Mouse (Mus musculus) left cerebral cortex, postnatal 14 days (tissue): Measurements from ENCODE around the gene Slfn9. TPM values are rescaled to one million over a fixed set of nuclear protein-coding genes. Genes with fewer than 3 reads are reported as not detected.
"Not testable (repeated sequence)": the region's sequence is repeated elsewhere in the genome, so short reads cannot be mapped to it uniquely, and the experiment has no call there.

Experiments used
- DNase-seq, 2 experiments: peaks; one replicate each; pipeline ENCODE4 v3.0.0; 2021 to 2022; ENCODE audit warnings: low spot score in 2 of 2, mixed read lengths in 1 of 2
- intact Hi-C: fragments of 180-260 bp; cut with DNase I; formaldehyde crosslinking; loops from one replicate; pipeline ENCODE4 v1.15.1; 2025
- total RNA-seq, 2 experiments: library from RNA; stranded (reverse); gene quantifications; 2 replicates each; pipeline ENCODE4 v1.2.3; 2021

Gene Slfn9
- total RNA-seq, 2 experiments from 2014 or later: 0.42 to 0.63 TPM

GRCm38 (mm10) chr11:82961743-82962142 lies 29.9 kb downstream of the Slfn9 start:
- intact Hi-C loops: no loop called here
- DNase-seq: no peak

GRCm38 (mm10) chr11:82959613-82960012 lies 32.0 kb downstream of the Slfn9 start:
- DNase-seq: peak; percentile 25 to 33
- intact Hi-C loops: no loop called here

- intact Hi-C loops: no loop called here
- no peak for DNase-seq
These were observed 34.7 kb downstream of the Slfn9 start for GRCm38 (mm10) chr11:82956925-82957324.

- intact Hi-C loops: no loop called here
- DNase-seq: no peak
These were observed 37.0 kb downstream of the Slfn9 start for GRCm38 (mm10) chr11:82954631-82955030.

- intact Hi-C loops: no loop called here
- DNase-seq: no peak
These were observed 38.8 kb downstream of the Slfn9 start for GRCm38 (mm10) chr11:82952612-82953542.

GRCm38 (mm10) chr11:82951865-82952611 lies 39.6 kb downstream of the Slfn9 start:
- DNase-seq: no peak
- intact Hi-C loops: no loop called here

GRCm38 (mm10) chr11:82950736-82951481 lies 40.7 kb downstream of the Slfn9 start, which contains the start of gene Slfn5:
Slfn5 (plus strand) TSS chr11:82951349.
- intact Hi-C loops: no loop called here
- DNase-seq: no peak

GRCm38 (mm10) chr11:82949036-82949435 lies 42.6 kb downstream of the Slfn9 start:
- intact Hi-C loops: no loop called here
- no peak for DNase-seq

- DNase-seq: no peak
- intact Hi-C loops: no loop called here
These were observed 44.2 kb downstream of the Slfn9 start for GRCm38 (mm10) chr11:82947457-82947856.

- DNase-seq: no peak
- intact Hi-C loops: no loop called here
These were observed 46.0 kb downstream of the Slfn9 start for GRCm38 (mm10) chr11:82945636-82946035.

- intact Hi-C loops: no loop called here
- DNase-seq: no peak
These were observed 48.3 kb downstream of the Slfn9 start for GRCm38 (mm10) chr11:82943336-82943735.

- no peak for DNase-seq
- intact Hi-C loops: no loop called here
These were observed 58.4 kb downstream of the Slfn9 start for GRCm38 (mm10) chr11:82933186-82933585.

- DNase-seq, intact Hi-C loops: not testable (repeated sequence)
These were observed 59.8 kb downstream of the Slfn9 start for GRCm38 (mm10) chr11:82931671-82932450.

- DNase-seq, intact Hi-C loops: not testable (repeated sequence)
These were observed 60.5 kb downstream of the Slfn9 start for GRCm38 (mm10) chr11:82931161-82931560.

GRCm38 (mm10) chr11:82930391-82930955 lies 61.2 kb downstream of the Slfn9 start:
- DNase-seq, intact Hi-C loops: not testable (repeated sequence)

- intact Hi-C loops: no loop called here
These were observed 62.0 kb downstream of the Slfn9 start for GRCm38 (mm10) chr11:82929633-82929950.

GRCm38 (mm10) chr11:82928897-82929632 lies 62.6 kb downstream of the Slfn9 start:
- no peak for DNase-seq
- intact Hi-C loops: no loop called here

More at GRCm38 (mm10) chr11:82929633-82929950, 62.0 kb downstream of the Slfn9 start:
- DNase-seq: no peak
